Mouse (Mus musculus) embryo, embryonic 11 days (tissue): ENCODE results near the gene Sema5a.
"Not testable (repeated sequence)": the region's sequence is repeated elsewhere in the genome, so short reads cannot be mapped to it uniquely, and the experiment has no call there.

ENCODE experiments used
- DNase-seq: peaks from one replicate; pipeline ENCODE4 v3.0.0-alpha.2; 2015

Sema5a gene

GRCm38 (mm10) chr15:32244344-32244955, at the start of gene Sema5a:
TSS of gene Sema5a (plus strand) at chr15:32244810.
- DNase-seq: peak; percentile 92

DNA sequence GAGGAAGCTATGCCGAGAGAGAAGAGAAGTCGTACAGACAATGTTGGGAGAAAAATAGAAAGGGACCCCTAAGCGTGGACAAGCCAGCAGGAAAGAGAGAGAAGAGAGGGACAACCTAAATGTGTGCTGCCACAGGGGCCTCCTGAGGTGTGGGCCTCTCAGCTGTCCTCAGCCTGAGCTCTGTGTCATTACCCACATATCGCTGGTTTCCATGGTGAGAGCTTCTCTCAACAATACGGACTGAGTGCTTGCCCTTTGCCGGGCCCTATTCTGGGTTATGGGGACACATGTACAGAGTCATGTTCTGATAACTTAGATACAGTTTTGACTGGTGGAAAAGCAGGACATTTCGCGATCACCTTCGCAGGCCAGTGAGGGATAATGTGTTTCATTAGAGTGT, 46.5 kb upstream of the Sema5a start:
- DNase-seq: peak; percentile 18

- peak; percentile 36 for DNase-seq
These were observed 46.0 kb upstream of the Sema5a start for GRCm38 (mm10) chr15:32198561-32198960.

DNA sequence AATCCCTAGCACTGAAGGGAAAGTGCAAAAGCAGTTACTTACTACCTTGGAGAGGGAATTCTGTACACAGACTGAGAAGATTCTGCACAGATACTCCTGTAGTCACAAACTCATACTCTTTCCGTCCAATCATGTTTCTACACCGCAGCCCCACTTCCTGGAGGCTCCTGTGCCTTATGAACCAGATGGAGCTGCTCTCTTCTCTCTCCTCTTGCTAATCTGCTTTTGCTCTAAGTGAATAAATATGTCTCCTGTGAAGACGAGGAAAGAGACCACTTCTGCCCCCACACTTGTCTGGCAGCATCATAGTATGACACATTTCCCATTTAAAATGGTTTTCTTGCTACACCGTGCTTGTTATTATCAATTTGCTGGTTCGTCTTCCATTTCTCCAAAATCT, 41.4 kb upstream of the Sema5a start:
- no peak for DNase-seq

DNA sequence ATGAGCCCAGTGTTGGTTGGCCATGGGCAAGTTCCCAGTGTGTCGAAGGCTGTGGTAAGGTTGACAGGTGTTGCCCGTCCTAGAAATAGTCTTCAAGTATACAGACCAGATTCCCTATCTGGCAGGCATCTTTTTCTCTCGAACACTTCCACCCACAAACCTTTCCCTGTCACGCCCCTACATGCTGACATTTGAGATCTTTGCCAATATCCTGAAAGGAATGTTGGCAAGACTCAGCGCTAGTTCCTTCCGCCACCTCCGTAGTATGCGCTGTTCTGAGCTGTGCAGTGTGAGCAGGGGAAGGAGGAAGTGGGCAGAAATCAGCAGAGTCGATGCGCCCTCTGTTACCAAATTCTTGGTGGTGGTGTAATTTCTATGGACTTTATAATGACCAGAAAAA, 39.7 kb upstream of the Sema5a start:
- DNase-seq: no peak

DNA sequence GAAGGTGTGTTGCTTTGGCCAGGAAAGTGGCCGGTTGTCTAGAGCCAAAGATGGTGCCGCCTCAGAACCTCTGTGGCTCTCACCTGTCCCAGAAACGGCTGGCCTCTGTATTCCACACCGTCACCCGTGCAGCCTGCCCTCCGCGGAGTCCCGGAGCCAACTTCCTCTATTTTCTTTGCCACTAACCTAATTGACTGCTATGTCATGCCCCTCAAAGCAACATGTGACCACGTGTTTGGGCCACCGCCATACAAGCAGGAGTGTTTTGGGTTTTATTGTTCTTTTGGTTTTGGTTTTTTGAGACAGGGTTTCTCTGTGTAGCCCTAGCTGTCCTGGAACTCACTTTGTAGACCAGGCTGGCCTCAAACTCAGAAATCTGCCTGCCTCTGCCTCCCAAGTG, 29.9 kb upstream of the Sema5a start:
- DNase-seq: not testable (repeated sequence)

DNA sequence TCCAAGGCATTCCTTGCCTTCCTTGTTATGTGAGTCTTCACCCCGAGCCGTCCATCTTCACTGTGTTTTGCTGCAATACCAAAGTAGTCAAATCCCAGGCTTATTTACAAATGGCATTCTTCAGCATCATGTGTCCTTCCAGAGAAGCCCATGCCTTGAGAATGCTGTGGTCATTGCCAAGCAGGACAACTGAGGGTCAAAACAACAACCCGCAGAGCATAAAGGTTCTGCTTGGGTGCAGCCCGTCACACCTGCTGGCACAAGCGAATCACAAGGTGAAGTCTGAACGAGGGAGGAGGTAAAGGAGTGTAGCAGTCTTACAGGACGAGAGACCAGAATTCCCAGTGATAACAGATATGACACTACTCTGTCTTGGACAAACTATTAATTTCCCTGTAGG, 21.6 kb upstream of the Sema5a start:
- no peak for DNase-seq

- DNase-seq: no peak
These were observed 19.2 kb upstream of the Sema5a start for GRCm38 (mm10) chr15:32225394-32225793.

- DNase-seq: no peak
These were observed 18.2 kb upstream of the Sema5a start for GRCm38 (mm10) chr15:32226381-32226780.

GRCm38 (mm10) chr15:32226888-32227395, 17.7 kb upstream of the Sema5a start:
- no peak for DNase-seq

DNA sequence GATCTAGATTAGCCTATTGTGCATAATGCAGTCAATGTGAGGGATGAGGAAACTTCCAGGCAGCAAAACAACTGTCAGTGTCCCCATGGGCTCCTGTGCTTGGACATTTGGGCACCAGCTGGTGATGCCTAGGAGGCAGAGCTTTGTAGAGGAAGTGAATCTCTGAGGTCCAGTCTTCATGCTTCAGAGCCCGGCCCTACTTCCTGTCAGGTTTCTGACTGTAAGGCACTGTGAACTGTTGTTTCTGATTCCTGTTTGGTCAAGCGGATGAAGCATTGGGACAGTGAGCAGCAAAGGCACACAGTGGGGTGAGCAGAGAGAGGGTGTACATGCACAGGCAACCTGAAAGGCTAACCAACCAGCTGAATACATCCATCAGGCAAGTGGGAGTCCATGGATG, 14.5 kb upstream of the Sema5a start:
- DNase-seq: no peak

GRCm38 (mm10) chr15:32232189-32232588, 12.4 kb upstream of the Sema5a start:
- DNase-seq: no peak

DNA sequence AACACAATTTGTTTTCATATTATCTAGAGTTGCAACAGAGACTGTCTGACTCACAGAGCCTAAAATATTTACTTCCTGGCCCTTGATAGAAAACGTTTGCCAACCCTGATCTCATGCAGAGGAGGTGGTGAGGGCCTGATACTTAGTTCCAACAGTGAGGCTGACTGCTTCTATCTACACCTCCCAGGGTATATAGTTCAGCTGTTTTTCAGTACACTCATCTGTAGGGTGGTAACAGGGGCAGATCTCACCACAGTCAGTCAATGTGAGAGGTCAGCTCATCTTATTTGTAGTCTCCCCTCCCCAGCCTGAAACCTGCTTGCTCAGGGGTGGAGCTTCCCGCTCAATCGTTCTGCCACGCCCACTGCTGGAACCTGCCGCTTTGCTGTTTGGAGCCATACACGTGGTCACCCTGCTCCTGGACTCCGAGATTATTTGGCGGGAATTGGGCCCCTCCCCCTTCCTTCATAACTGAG, 11.9 kb upstream of the Sema5a start:
- DNase-seq: not testable (repeated sequence)

- no peak for DNase-seq
These were observed 11.2 kb upstream of the Sema5a start for GRCm38 (mm10) chr15:32233451-32233850.

DNA sequence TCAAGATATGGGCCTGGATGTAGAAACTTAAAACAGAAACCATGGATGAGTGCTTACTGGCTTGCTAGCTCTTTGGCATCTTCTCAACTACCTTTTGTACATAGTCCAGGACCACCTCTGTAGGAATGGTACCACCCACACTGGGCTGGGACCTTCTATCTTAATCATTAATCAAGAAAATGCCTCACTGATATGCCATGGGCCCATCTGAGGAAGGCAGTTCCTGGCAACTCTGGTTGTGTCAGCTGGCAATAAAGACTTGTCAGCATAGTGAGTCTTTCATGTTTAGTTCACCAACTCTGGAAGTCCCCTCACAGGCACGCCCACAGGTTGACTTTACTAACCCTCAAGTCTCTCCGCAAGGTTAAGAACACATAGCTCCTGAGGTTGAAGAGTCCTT, 5.5 kb upstream of the Sema5a start:
- no peak for DNase-seq

GRCm38 (mm10) chr15:32240159-32240558, 4.5 kb upstream of the Sema5a start:
- no peak for DNase-seq

GRCm38 (mm10) chr15:32241666-32242065, 2.9 kb upstream of the Sema5a start:
- DNase-seq: no peak

GRCm38 (mm10) chr15:32243096-32243785, 1.4 kb upstream of the Sema5a start:
- DNase-seq: no peak

- DNase-seq: no peak
These were observed 786 bp upstream of the Sema5a start for GRCm38 (mm10) chr15:32243824-32244223.

DNA sequence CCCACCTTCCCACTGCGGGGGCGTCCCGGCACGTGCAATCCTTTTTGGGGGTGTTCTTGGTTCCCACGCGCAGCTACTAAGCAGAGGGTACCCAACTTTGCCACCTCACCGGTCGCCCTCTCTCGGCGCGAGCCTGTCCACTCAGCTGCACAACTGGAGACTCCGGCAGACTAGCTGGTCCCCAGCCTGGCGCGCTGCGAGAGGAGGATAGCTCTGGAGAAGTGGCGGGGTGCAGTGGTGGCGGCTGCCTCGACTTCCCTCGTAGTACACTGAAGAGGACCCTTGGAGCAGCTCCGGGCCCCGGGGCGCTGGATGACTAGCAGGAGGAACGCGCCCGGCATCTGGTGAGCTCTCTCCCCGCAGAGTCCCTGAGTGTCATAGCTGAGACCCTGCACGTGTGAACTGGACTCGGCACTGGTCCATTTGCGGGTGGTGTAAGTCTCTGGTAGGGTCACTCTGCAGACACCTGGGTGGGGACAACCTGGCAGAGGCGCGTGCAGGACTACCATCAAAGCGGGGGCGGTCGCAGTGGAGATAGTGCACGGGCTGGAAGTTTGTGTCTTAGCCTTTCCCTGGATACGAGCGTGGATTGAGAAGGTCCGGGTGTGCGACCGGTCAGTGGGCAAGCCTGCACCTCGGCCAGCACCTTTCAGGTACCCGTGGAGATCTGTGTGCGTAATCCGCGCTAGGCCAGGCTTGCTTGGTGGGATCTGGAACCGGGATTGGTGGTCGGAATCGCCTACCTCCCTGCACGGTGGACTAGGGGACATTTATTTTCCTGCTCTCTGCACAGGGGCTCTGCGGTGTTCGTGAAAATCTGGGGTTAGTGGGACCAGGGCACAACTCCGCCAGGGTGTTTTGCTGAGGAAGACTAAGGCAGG, 586 bp downstream of the Sema5a start:
- peak; percentile 57 for DNase-seq

GRCm38 (mm10) chr15:32245837-32246670, 1.4 kb downstream of the Sema5a start:
- DNase-seq: peak; percentile 89

DNA sequence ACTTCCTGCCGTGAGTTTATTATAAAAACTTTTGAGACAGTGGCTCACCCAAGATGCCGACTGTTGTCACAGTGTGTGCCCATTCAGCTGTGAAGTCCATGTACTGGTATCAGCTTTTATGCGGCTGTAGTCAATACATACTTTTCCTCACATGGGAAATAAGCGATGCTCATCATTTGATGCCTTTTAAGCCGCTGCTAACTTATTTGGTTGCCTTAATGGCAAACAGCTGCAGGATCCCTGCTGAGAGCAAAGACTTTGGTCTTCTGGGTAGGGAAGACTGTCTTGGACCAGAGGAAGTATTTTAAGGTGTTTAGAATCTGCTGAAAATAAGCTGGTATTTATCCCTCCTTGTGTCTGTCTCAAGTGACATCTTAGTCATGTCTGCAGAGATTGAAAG, 2.7 kb downstream of the Sema5a start:
- peak; percentile 47 for DNase-seq
